Mouse (Mus musculus) MN1 (cell line): Measurements from ENCODE around the gene Lrp10.

Experiments
- DNase-seq: peaks from one replicate; pipeline ENCODE4 v3.0.0-alpha.2; 2016; ENCODE audit warnings: low spot score

Gene Lrp10

GRCm38 (mm10) chr14:54433941-54434531, 29.9 kb upstream of the Lrp10 start:
- DNase-seq, result no peak

- no peak for DNase-seq
Measured at GRCm38 (mm10) chr14:54435194-54435918, 28.6 kb upstream of the Lrp10 start.

GRCm38 (mm10) chr14:54439155-54439554, 24.8 kb upstream of the Lrp10 start:
- no peak for DNase-seq

GRCm38 (mm10) chr14:54439610-54440009, 24.3 kb upstream of the Lrp10 start:
- DNase-seq, result no peak

GRCm38 (mm10) chr14:54440538-54440937, 23.4 kb upstream of the Lrp10 start:
- no peak for DNase-seq

GRCm38 (mm10) chr14:54441365-54441764, 22.6 kb upstream of the Lrp10 start:
- DNase-seq, result no peak

- no peak for DNase-seq
Measured at GRCm38 (mm10) chr14:54442548-54442947, 21.4 kb upstream of the Lrp10 start.

GRCm38 (mm10) chr14:54443196-54443595, 20.7 kb upstream of the Lrp10 start:
- no peak for DNase-seq

GRCm38 (mm10) chr14:54443712-54444618, 20.0 kb upstream of the Lrp10 start:
- DNase-seq, result peak; percentile 27

GRCm38 (mm10) chr14:54445476-54445875, 18.5 kb upstream of the Lrp10 start:
- DNase-seq, result no peak

GRCm38 (mm10) chr14:54453566-54453965, 10.4 kb upstream of the Lrp10 start:
- DNase-seq, result no peak

- no peak for DNase-seq
Measured at GRCm38 (mm10) chr14:54454669-54455528, 9.0 kb upstream of the Lrp10 start.

GRCm38 (mm10) chr14:54457907-54458569, 5.9 kb upstream of the Lrp10 start:
- no peak for DNase-seq

GRCm38 (mm10) chr14:54462146-54462545, 1.8 kb upstream of the Lrp10 start:
- DNase-seq, result no peak

GRCm38 (mm10) chr14:54463108-54463958, 604 bp upstream of the Lrp10 start:
- no peak for DNase-seq

GRCm38 (mm10) chr14:54464293-54465005, 512 bp downstream of the Lrp10 start:
- DNase-seq, result peak; percentile 74

GRCm38 (mm10) chr14:54471467-54471866, 7.5 kb downstream of the Lrp10 start:
- no peak for DNase-seq

- DNase-seq, result peak; percentile 38
Measured at GRCm38 (mm10) chr14:54472671-54473070, 8.7 kb downstream of the Lrp10 start.

GRCm38 (mm10) chr14:54474744-54475143, 10.8 kb downstream of the Lrp10 start:
- DNase-seq, result no peak
